ENCODE assay signal across 9 mouse cellular contexts in the genomic region with DNA sequence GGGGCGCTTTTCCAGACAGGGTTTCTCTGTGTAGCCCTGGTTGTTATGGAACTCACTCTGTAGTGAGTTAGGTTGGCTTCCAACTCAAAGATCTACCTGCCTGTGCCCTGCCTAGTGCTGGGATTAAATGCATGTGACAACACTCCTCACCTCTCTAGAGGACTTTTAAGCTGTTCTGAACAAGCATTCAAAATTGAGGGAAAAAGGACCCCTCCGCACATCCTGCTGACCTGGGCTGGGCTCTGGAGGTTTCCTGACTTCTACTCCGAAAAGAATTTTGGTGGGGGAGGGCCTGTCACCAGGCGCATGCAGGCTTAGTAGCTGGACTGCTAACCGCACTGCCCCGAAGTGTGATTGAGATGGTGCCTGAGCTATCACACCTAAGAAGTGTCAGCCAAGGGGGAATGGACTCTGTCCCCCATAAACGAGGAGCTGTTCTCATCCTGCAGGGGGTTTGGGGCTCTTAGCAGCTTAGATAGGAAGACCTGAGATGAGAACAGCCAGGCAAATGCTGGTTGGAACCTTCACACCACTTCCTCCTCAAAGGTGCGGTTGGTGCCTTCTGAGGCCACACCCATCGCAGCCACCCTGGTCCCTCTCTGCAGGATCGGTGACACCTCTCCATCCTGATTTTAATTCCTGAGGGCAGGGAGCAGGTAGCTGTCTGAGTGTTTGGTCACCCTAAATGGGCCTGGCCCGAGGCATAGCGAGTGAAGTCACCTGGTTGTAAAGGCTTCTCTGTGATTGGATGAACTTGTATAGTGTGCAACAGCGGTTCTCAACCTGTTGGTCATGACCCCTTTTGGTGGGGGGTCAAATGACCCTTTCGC. TPM values are rescaled to one million over a fixed set of nuclear protein-coding genes. Genes with fewer than 3 reads are reported as not detected.
DNase-seq lines count a peak whose midpoint lies in the region; ATAC-seq and TF ChIP-seq lines count a peak whose summit lies in the region.
"Had no signal": no experiment of that assay in that cellular context is flagged by ENCODE, and none has a peak within 500 bp of the region (broad histone marks: within the 10 kb centered on the region; RNA-seq: fewer than 3 reads in every experiment).

No protein-coding gene starts in this region.

- H3K27me3 ChIP-seq in limb, embryonic 10.5 days (ENCODE audit: low read depth, poor library complexity, severe bottlenecking) = no peaks in the 10 kb centered on the region
- no peaks in the 10 kb centered on the region for H3K27me3 ChIP-seq in stomach, postnatal 0 days (ENCODE audit: control insufficient read depth, insufficient read depth, low read length)

- no peak overlapping the region for H3K4me3 ChIP-seq in brown adipose tissue, adult 24 weeks (ENCODE audit: insufficient read depth, low read depth, low read length)
- no peak overlapping the region for H3K4me3 ChIP-seq in limb, embryonic 10.5 days
- H3K4me3 ChIP-seq in stomach, postnatal 0 days (ENCODE audit: low read depth, low read length) = no peak overlapping the region

- WGBS in limb, embryonic 10.5 days = 53% methylated on average over 14 of the region's 14 CpGs
- 57% methylated on average over 14 of the region's 14 CpGs for WGBS in stomach, postnatal 0 days

- no peak overlapping the region for H3K9ac ChIP-seq in stomach, postnatal 0 days (ENCODE audit: low read length)

- peaks cover 63% of the 10 kb centered on the region for H3K4me1 ChIP-seq in brown adipose tissue, adult 24 weeks (ENCODE audit: control insufficient read depth, insufficient read depth, insufficient read length, low read length)
- peaks cover 54% of the 10 kb centered on the region for H3K4me1 ChIP-seq in limb, embryonic 10.5 days
- H3K4me1 ChIP-seq in stomach, postnatal 0 days (replicated peaks; ENCODE audit: control insufficient read depth, insufficient read depth) = peaks cover 2% of the 10 kb centered on the region; the same call in 1 of the 2 replicates

- peak overlapping the region; percentile 91 for H3K27ac ChIP-seq in brown adipose tissue, adult 24 weeks (replicated peaks; ENCODE audit: low read depth, low read length)
- H3K27ac ChIP-seq in limb, embryonic 10.5 days = 0 out of 2 replicates have a peak overlapping the region, but pooled peaks have one; percentile 5
- no peak overlapping the region for H3K27ac ChIP-seq in stomach, postnatal 0 days (replicated peaks)

- no peaks in the 10 kb centered on the region for H3K36me3 ChIP-seq in limb, embryonic 10.5 days
- H3K36me3 ChIP-seq in stomach, postnatal 0 days (ENCODE audit: control insufficient read depth, insufficient read depth, low read length) = no peaks in the 10 kb centered on the region

- no peak for TF ChIP-seq EP300 in stomach, postnatal 0 days (optimal IDR thresholded peaks at IDR 0.05)

- no peak for TF ChIP-seq CTCF in stomach, postnatal 0 days (IDR thresholded peaks at IDR 0.05; ENCODE audit: low read depth)

- H3K4me2 ChIP-seq in stomach, postnatal 0 days (replicated peaks; ENCODE audit: low read depth) = no peak overlapping the region

- H3K9me3 ChIP-seq in limb, embryonic 10.5 days (replicated peaks) = no peaks in the 10 kb centered on the region
- H3K9me3 ChIP-seq in stomach, postnatal 0 days (ENCODE audit: control insufficient read depth, low read length) = no peaks in the 10 kb centered on the region

- peak; percentile 34 for DNase-seq in kidney, postnatal 14 days
- no peak for DNase-seq in kidney, postnatal 36 days
- DNase-seq in limb, embryonic 10.5 days (ENCODE audit: low spot score) = no peak
- DNase-seq in stomach, postnatal 0 days (ENCODE audit: low spot score) = no peak
- DNase-seq in cerebellum, postnatal 14 days = no peak
- no peak for DNase-seq in frontal cortex, postnatal 10 days (ENCODE audit: low spot score in 2 of 2)
- DNase-seq: cerebellum, postnatal 10 days had no signal

- peak; percentile 27; the same call in 1 of the 2 replicates for ATAC-seq in stomach, postnatal 0 days (ENCODE audit: low FRiP score, low TSS enrichment)

RNA-seq across cellular contexts. Expression of a gene that starts 20.4 kb away (rescaled TPM):
- 4.3 and 5.5 TPM in 2 replicates for polyA plus RNA-seq in brown adipose tissue, adult 24 weeks (2012; ENCODE audit: insufficient read depth, insufficient read length, missing spikeins)
- 2.2 and 2.8 TPM in 2 replicates for polyA plus RNA-seq in limb, embryonic 10.5 days (2016; fragmentation: Nextera tagmentation; extraction: Ambion mirVana)
- 1.1 and 1.6 TPM in 2 replicates for polyA plus RNA-seq in stomach, postnatal 0 days (2015; fragmentation: Nextera tagmentation; extraction: Ambion mirVana)

RNA-seq across cellular contexts. Expression of a gene that starts 21.6 kb away (rescaled TPM):
- polyA plus RNA-seq in brown adipose tissue, adult 24 weeks (2012; ENCODE audit: insufficient read depth, insufficient read length, missing spikeins) = not detected in 2 replicates
- polyA plus RNA-seq in limb, embryonic 10.5 days (2016; fragmentation: Nextera tagmentation; extraction: Ambion mirVana) = 0.38 TPM in 1 of 2 replicates, not detected in the other
- 0.16 and 0.52 TPM in 2 replicates for polyA plus RNA-seq in stomach, postnatal 0 days (2015; fragmentation: Nextera tagmentation; extraction: Ambion mirVana)
- polyA plus RNA-seq: neural tube, embryonic 14.5 days had no signal
